Mouse (Mus musculus): ENCODE measurements around the gene Olfr222. TPM values are rescaled to one million over a fixed set of nuclear protein-coding genes. Genes with fewer than 3 reads are reported as not detected.

Gene Olfr222
- polyA plus RNA-seq, 1 experiment from 2014 or later: not detected

DNA sequence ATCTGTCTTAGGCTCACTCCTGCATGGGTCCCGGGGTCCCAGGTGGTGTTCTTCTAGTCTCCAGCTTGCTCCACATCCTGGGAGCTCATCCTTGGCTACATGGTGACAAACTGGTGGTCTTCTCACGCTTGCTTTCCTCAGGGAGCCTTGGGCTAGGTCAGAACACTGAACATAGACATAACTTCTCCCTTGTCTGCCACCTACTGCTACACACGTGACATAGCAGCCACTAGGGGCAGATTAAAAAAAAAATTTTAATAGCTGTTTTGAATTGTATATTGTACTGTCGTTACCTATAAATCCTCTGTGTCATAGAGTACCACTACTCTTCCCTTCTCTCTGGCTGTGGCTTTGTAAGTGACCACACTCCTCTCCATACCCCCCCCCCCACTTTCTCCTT is 20.1 kb upstream of the Olfr222 start:
- no peak overlapping the region for H3K4me3 ChIP-seq (ENCODE audit: low read length)
- no peak overlapping the region for H3K27ac ChIP-seq (ENCODE audit: low read length)
- H3K36me3 ChIP-seq (ENCODE audit: control insufficient read depth, insufficient read depth, low read length): no peaks in the 10 kb centered on the region
- H3K9ac ChIP-seq (ENCODE audit: low read length): no peak overlapping the region
- no peaks in the 10 kb centered on the region for H3K4me1 ChIP-seq (replicated peaks; ENCODE audit: control insufficient read depth, insufficient read depth, low read length)
- no peak overlapping the region for H3K4me2 ChIP-seq (ENCODE audit: low read depth, low read length)
- WGBS: 39% methylated on average over 4 of the region's 4 CpGs
- H3K9me3 ChIP-seq (ENCODE audit: control insufficient read depth, low read length): no peaks in the 10 kb centered on the region
- no peaks in the 10 kb centered on the region for H3K27me3 ChIP-seq (ENCODE audit: control insufficient read depth, insufficient read depth, low read depth, low read length)
- no peak for ATAC-seq (ENCODE audit: low read depth)

DNA sequence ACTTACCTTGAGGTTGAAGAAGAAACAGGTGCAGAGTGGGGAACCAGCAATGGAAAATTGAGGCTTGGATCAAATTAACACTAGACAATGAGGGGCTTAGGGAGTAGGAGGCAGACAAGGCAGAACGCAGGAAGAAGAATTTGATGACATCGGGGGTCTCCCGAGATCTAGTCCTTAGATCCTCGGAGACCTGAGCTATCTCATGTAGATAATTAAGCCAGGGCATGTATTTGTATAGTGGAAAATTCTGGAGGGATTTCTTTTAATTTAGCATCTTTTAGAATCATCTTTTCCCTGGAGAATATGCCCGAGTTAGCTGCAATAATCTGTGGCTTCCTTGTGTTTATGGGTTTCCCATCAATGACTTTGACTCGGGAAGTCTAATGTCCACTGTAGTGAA is 17.2 kb upstream of the Olfr222 start, which contains the start of gene Olfr223:
Gene Olfr223, minus strand, starts transcription at position 101 of the 400 bp plus-strand sequence.
- H3K27me3 ChIP-seq (ENCODE audit: control insufficient read depth, insufficient read depth, low read depth, low read length): no peaks in the 10 kb centered on the region

DNA sequence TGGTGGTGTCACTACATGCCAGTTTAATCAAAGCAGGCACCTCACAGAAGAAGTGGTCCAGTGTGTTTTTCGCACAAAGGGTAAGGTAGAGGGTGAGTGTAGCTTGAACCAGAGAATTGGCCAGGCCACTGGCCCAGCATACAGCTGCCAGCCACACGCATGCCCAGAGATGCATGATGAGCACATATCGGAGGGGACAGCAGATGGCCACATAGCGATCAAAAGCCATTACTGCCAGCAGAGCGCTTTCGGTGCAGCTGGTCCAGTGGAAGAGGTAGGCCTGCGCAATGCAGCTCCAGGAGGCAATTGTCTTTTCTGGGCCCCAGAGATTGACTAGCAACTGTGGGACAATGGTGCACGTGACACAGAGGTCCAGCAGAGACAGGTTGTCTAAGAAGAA is 13.5 kb upstream of the Olfr222 start:
- H3K27me3 ChIP-seq (ENCODE audit: control insufficient read depth, insufficient read depth, low read depth, low read length): no peaks in the 10 kb centered on the region
- no peak overlapping the region for H3K9ac ChIP-seq (ENCODE audit: low read length)
- H3K4me3 ChIP-seq (ENCODE audit: low read length): no peak overlapping the region
- WGBS: 87% methylated on average over 8 of the region's 8 CpGs
- no peak overlapping the region for H3K27ac ChIP-seq (ENCODE audit: low read length)
- no peaks in the 10 kb centered on the region for H3K4me1 ChIP-seq (replicated peaks; ENCODE audit: control insufficient read depth, insufficient read depth, low read length)
- H3K4me2 ChIP-seq (ENCODE audit: low read depth, low read length): no peak overlapping the region
- no peaks in the 10 kb centered on the region for H3K36me3 ChIP-seq (ENCODE audit: control insufficient read depth, insufficient read depth, low read length)
- no peaks in the 10 kb centered on the region for H3K9me3 ChIP-seq (ENCODE audit: control insufficient read depth, low read length)
- ATAC-seq (ENCODE audit: low read depth): no peak

More for the DNA sequence above, 17.2 kb upstream of the Olfr222 start, which contains the start of gene Olfr223:
- Histone ChIP-seq H3K4me3 (ENCODE audit: low read length) (no peak within 1 kb of the TSS), H3K4me2 (ENCODE audit: low read depth, low read length) (no peak within 1 kb of the TSS), H3K9me3 (ENCODE audit: control insufficient read depth, low read length) (no peaks in the 10 kb centered on the region), H3K27ac (ENCODE audit: low read length) (no peak within 1 kb of the TSS), H3K9ac (ENCODE audit: low read length) (no peak within 1 kb of the TSS), H3K36me3 (ENCODE audit: control insufficient read depth, insufficient read depth, low read length) (no peaks in the 10 kb centered on the region), H3K4me1 (replicated peaks; ENCODE audit: control insufficient read depth, insufficient read depth, low read length) (no peaks in the 10 kb centered on the region)
- no peak for ATAC-seq (ENCODE audit: low read depth)
- 74% methylated on average over 6 of the region's 6 CpGs for WGBS

DNA sequence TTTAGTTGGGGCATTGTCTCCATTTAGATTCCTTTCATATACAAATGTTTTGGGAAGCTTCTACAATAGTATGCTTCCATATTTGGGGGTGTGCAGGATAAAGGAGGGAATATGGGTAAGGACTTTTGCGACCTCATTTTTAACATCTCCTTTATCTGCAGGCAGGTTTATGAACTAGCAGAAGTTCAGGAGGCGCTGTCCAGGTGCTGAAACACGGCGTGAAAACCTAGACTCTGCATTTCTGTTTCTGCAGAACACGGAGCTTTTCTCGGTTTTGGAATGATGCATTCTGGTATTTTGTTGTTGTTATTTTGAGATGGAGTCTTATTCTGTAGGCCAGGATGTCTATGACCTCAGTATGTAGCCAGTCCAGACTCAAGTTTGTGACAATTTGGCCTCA is 8.5 kb upstream of the Olfr222 start:
- H3K9ac ChIP-seq (ENCODE audit: low read length): no peak overlapping the region
- no peak overlapping the region for H3K4me3 ChIP-seq (ENCODE audit: low read length)
- no peaks in the 10 kb centered on the region for H3K27me3 ChIP-seq (ENCODE audit: control insufficient read depth, insufficient read depth, low read depth, low read length)
- WGBS: 21% methylated on average over 6 of the region's 6 CpGs
- no peaks in the 10 kb centered on the region for H3K9me3 ChIP-seq (ENCODE audit: control insufficient read depth, low read length)
- H3K4me1 ChIP-seq (replicated peaks; ENCODE audit: control insufficient read depth, insufficient read depth, low read length): no peaks in the 10 kb centered on the region
- ATAC-seq (ENCODE audit: low read depth): no peak
- H3K4me2 ChIP-seq (ENCODE audit: low read depth, low read length): no peak overlapping the region
- H3K36me3 ChIP-seq (ENCODE audit: control insufficient read depth, insufficient read depth, low read length): no peaks in the 10 kb centered on the region
- H3K27ac ChIP-seq (ENCODE audit: low read length): no peak overlapping the region

DNA sequence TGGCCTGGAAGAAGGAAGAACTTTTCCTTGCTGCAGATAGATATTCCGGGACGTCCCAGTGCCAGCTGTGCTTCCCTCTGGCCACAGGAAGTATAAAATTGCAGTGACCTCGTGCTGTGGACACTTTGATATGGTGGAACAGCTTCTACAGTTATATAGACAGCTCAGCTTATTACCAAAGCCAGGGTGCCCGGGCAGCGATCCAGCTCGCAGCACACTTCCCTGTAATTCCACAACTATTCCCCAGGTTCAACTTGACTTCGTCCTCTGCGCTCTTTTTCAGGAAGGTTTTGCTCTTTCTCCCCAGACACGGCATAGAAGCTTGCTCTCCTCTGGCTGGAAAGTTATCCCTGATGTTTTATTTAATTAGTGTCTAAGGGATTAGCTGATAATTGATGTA is 309 bp downstream of the Olfr222 start:
- Histone ChIP-seq H3K36me3 (ENCODE audit: control insufficient read depth, insufficient read depth, low read length) (no peaks in the 10 kb centered on the region), H3K9me3 (ENCODE audit: control insufficient read depth, low read length) (no peaks in the 10 kb centered on the region), H3K27me3 (ENCODE audit: control insufficient read depth, insufficient read depth, low read depth, low read length) (peaks cover 4% of the 10 kb centered on the region), H3K27ac (ENCODE audit: low read length) (no peak overlapping the region), H3K4me3 (ENCODE audit: low read length) (no peak overlapping the region), H3K4me1 (replicated peaks; ENCODE audit: control insufficient read depth, insufficient read depth, low read length) (no peaks in the 10 kb centered on the region), H3K9ac (ENCODE audit: low read length) (no peak overlapping the region), H3K4me2 (ENCODE audit: low read depth, low read length) (no peak overlapping the region)
- WGBS: 42% methylated on average over 9 of the region's 9 CpGs
- ATAC-seq (ENCODE audit: low read depth): no peak

DNA sequence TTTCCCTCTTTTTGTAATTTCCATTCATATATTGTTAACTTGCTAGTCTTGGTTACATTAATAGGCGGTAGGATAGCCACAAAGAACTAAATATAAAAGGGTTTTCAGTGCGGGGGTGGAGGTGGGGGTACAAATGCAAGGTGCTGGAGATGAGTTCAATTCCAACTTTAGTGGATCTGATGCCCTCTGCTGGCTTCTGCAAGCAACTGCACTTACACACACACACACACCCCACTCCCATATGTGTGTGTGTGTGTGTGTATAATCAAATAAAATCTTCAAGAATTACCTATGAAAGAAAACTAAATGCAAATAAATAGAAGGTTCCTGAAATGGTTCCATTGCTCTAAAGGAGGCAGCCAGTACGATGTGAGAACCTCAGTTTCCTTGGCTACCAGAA is 6.7 kb downstream of the Olfr222 start:
- H3K9me3 ChIP-seq (ENCODE audit: control insufficient read depth, low read length): no peaks in the 10 kb centered on the region
- WGBS: 60% methylated on average over 3 of the region's 3 CpGs
- no peak overlapping the region for H3K9ac ChIP-seq (ENCODE audit: low read length)
- no peaks in the 10 kb centered on the region for H3K36me3 ChIP-seq (ENCODE audit: control insufficient read depth, insufficient read depth, low read length)
- ATAC-seq (ENCODE audit: low read depth): no peak
- no peaks in the 10 kb centered on the region for H3K4me1 ChIP-seq (replicated peaks; ENCODE audit: control insufficient read depth, insufficient read depth, low read length)
- H3K4me3 ChIP-seq (ENCODE audit: low read length): no peak overlapping the region
- no peak overlapping the region for H3K4me2 ChIP-seq (ENCODE audit: low read depth, low read length)
- no peak overlapping the region for H3K27ac ChIP-seq (ENCODE audit: low read length)
- H3K27me3 ChIP-seq (ENCODE audit: control insufficient read depth, insufficient read depth, low read depth, low read length): peaks cover 4% of the 10 kb centered on the region

DNA sequence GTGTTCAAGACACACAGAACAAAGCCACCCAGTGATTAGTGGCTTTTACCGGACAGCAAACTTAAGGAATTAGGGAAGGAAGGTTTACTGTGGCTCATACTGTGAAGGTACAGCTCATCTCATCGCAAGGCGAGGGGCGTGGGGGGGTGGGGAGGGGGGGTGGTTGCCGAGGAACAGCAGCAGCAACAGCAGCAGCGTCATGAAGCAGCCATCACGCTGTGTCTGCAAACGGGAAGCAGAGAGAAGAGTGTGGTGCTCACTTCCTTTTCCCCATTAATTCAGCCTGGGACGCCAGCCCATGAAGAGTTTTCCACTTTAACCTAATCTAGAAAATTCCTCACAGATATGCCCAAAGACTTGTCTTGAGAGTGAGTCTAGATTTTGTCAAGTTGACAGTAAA is 13.2 kb downstream of the Olfr222 start:
- H3K4me2 ChIP-seq (ENCODE audit: low read depth, low read length): no peak overlapping the region
- 67% methylated on average over 9 of the region's 9 CpGs for WGBS
- no peak for ATAC-seq (ENCODE audit: low read depth)

DNA sequence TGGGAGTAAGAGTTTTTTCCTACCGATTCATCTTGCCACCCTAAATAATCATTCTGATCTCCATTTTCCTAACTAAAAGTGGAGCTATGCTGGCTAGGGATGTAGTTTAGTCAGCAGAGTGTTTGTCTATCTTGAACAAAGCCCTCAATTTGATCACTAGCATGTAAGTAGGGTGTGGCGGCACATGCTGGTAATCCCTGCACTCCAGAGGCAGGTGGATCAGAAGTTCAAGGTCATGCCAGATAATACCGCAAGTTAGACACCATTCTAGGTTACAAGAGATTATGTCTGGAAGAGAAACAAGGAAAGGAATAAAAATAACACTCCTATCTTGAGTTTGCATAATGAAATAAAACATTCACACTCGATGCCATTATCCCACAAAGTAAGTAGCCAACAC is 13.7 kb downstream of the Olfr222 start:
- H3K4me3 ChIP-seq (ENCODE audit: low read length): no peak overlapping the region
- no peaks in the 10 kb centered on the region; the same call in 1 of the 2 replicates for H3K27me3 ChIP-seq (ENCODE audit: control insufficient read depth, insufficient read depth, low read depth, low read length)
- H3K4me1 ChIP-seq (replicated peaks; ENCODE audit: control insufficient read depth, insufficient read depth, low read length): no peaks in the 10 kb centered on the region
- H3K36me3 ChIP-seq (ENCODE audit: control insufficient read depth, insufficient read depth, low read length): no peaks in the 10 kb centered on the region
- 92% methylated on average over 4 of the region's 4 CpGs for WGBS
- no peak overlapping the region for H3K9ac ChIP-seq (ENCODE audit: low read length)
- ATAC-seq (ENCODE audit: low read depth): no peak
- no peak overlapping the region for H3K27ac ChIP-seq (ENCODE audit: low read length)
- H3K9me3 ChIP-seq (ENCODE audit: control insufficient read depth, low read length): no peaks in the 10 kb centered on the region
- H3K4me2 ChIP-seq (ENCODE audit: low read depth, low read length): no peak overlapping the region

More for the DNA sequence above, 13.2 kb downstream of the Olfr222 start:
- H3K27ac ChIP-seq (ENCODE audit: low read length): no peak overlapping the region
- H3K36me3 ChIP-seq (ENCODE audit: control insufficient read depth, insufficient read depth, low read length): no peaks in the 10 kb centered on the region
- H3K9me3 ChIP-seq (ENCODE audit: control insufficient read depth, low read length): no peaks in the 10 kb centered on the region
- no peaks in the 10 kb centered on the region; the same call in 1 of the 2 replicates for H3K27me3 ChIP-seq (ENCODE audit: control insufficient read depth, insufficient read depth, low read depth, low read length)
- no peak overlapping the region for H3K4me3 ChIP-seq (ENCODE audit: low read length)
- no peak overlapping the region for H3K9ac ChIP-seq (ENCODE audit: low read length)
- no peaks in the 10 kb centered on the region for H3K4me1 ChIP-seq (replicated peaks; ENCODE audit: control insufficient read depth, insufficient read depth, low read length)

DNA sequence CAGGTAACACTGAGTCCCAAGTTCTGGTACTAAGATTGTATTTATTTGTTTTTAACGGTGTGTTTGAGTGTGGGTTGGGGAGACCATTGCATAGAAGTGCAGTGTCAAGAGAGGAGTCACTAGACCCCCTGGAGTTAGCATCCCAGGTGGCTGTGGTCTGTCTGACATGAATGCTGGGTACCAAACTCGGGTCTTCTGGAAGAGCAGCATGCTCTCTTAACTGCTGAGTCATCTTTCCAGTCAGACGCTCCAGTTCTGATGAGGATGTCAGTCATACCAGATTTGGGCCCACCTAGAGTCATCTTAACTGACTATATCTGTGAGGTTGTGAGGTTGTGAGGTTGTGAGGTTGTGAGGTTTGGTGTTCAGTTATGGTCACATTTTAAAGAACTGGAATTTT is 15.1 kb downstream of the Olfr222 start:
- H3K9me3 ChIP-seq (ENCODE audit: control insufficient read depth, low read length): no peaks in the 10 kb centered on the region
- no peaks in the 10 kb centered on the region for H3K36me3 ChIP-seq (ENCODE audit: control insufficient read depth, insufficient read depth, low read length)
- no peaks in the 10 kb centered on the region for H3K4me1 ChIP-seq (replicated peaks; ENCODE audit: control insufficient read depth, insufficient read depth, low read length)
- H3K4me2 ChIP-seq (ENCODE audit: low read depth, low read length): no peak overlapping the region
- no peak overlapping the region for H3K9ac ChIP-seq (ENCODE audit: low read length)
- WGBS: 53% methylated on average over 3 of the region's 3 CpGs
- no peaks in the 10 kb centered on the region for H3K27me3 ChIP-seq (ENCODE audit: control insufficient read depth, insufficient read depth, low read depth, low read length)
- H3K4me3 ChIP-seq (ENCODE audit: low read length): no peak overlapping the region
- H3K27ac ChIP-seq (ENCODE audit: low read length): no peak overlapping the region
- no peak for ATAC-seq (ENCODE audit: low read depth)

DNA sequence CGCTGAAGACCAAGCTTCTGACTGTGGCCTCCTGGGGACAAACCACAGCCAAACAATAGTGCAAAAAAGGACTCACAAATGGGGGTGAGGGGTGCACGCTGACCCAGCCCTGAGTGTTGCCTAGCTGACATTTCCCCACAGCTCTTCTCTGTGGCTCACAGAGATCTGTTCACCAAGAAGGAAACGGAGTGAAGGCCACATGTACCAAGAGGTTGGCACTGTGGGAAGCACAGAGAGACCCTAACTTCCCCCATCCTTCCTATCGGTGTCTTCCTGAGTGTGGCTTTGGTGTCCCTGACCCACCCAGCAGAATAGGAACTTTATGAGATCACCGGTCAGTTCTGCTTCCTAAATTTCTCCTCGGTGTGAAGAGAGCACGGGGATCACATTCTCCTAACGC is 21.5 kb downstream of the Olfr222 start:
- H3K4me1 ChIP-seq (replicated peaks; ENCODE audit: control insufficient read depth, insufficient read depth, low read length): no peaks in the 10 kb centered on the region
- no peaks in the 10 kb centered on the region for H3K27me3 ChIP-seq (ENCODE audit: control insufficient read depth, insufficient read depth, low read depth, low read length)
- 71% methylated on average over 8 of the region's 8 CpGs for WGBS
- H3K9ac ChIP-seq (ENCODE audit: low read length): no peak overlapping the region
- no peak overlapping the region for H3K4me3 ChIP-seq (ENCODE audit: low read length)
- H3K36me3 ChIP-seq (ENCODE audit: control insufficient read depth, insufficient read depth, low read length): no peaks in the 10 kb centered on the region
- no peaks in the 10 kb centered on the region for H3K9me3 ChIP-seq (ENCODE audit: control insufficient read depth, low read length)
- no peak overlapping the region for H3K27ac ChIP-seq (ENCODE audit: low read length)
- H3K4me2 ChIP-seq (ENCODE audit: low read depth, low read length): no peak overlapping the region
- ATAC-seq (ENCODE audit: low read depth): no peak

Data from lung, embryonic 16.5 days (tissue).